ENCODE assay signal across 8 mouse cellular contexts in genomic region chr2:3475746-3476251, GRCm38 (mm10). TPM values are rescaled to one million over a fixed set of nuclear protein-coding genes. Genes with fewer than 3 reads are reported as not detected.
DNase-seq lines count a peak whose midpoint lies in the region; ATAC-seq and TF ChIP-seq lines count a peak whose summit lies in the region.

No protein-coding gene starts in this region.

- TF ChIP-seq POLR2A in spleen, adult 2 months (IDR thresholded peaks at IDR 0.05; ENCODE audit: low read depth, low read length): no peak

- no peak for ATAC-seq in limb, embryonic 13.5 days (ENCODE audit: low FRiP score, low read depth)
- no peak for ATAC-seq in stomach, embryonic 14.5 days (ENCODE audit: insufficient number of reproducible peaks, insufficient read depth, low FRiP score, low read depth)

- H3K4me2 ChIP-seq in limb, embryonic 13.5 days (replicated peaks): peak overlapping the region; percentile 77
- H3K4me2 ChIP-seq in stomach, embryonic 14.5 days (replicated peaks; ENCODE audit: low read depth, low read length): peak overlapping the region; percentile 64

- 45% methylated on average over 3 of the region's 3 CpGs for WGBS in spleen, adult 2 months
- WGBS in limb, embryonic 13.5 days: 35% methylated on average over 3 of the region's 3 CpGs
- WGBS in stomach, embryonic 14.5 days: 77% methylated on average over 3 of the region's 3 CpGs

- no peak overlapping the region for H3K9ac ChIP-seq in limb, embryonic 13.5 days
- no peak overlapping the region for H3K9ac ChIP-seq in stomach, embryonic 14.5 days (replicated peaks; ENCODE audit: low read depth, low read length)

- peak; percentile 22 for DNase-seq in adrenal gland, adult 2 months
- DNase-seq in adrenal gland, adult 8-10 months: no peak
- DNase-seq in spleen, adult 2 months (ENCODE audit: low read depth in 1 of 2, low spot score in 2 of 2): no peak
- no peak for DNase-seq in spleen, adult 12 weeks (ENCODE audit: low spot score)
- no peak for DNase-seq in layer of hippocampus, adult 9-10 months (ENCODE audit: low spot score)
- DNase-seq in adrenal gland, postnatal 10 days: no peak

- no peaks in the 10 kb centered on the region for H3K36me3 ChIP-seq in spleen, adult 2 months (ENCODE audit: control insufficient read depth, insufficient read depth, low read length)
- H3K36me3 ChIP-seq in limb, embryonic 13.5 days: no peaks in the 10 kb centered on the region
- no peaks in the 10 kb centered on the region for H3K36me3 ChIP-seq in stomach, embryonic 14.5 days (ENCODE audit: control insufficient read depth, insufficient read depth, low read length)

- H3K27ac ChIP-seq in spleen, adult 2 months (ENCODE audit: insufficient read depth, low read length): no peak overlapping the region
- no peak overlapping the region for H3K27ac ChIP-seq in limb, embryonic 13.5 days
- H3K27ac ChIP-seq in stomach, embryonic 14.5 days (ENCODE audit: low read length): no peak overlapping the region

- no peaks in the 10 kb centered on the region for H3K9me3 ChIP-seq in limb, embryonic 13.5 days
- no peaks in the 10 kb centered on the region for H3K9me3 ChIP-seq in stomach, embryonic 14.5 days (ENCODE audit: control insufficient read depth, low read depth, low read length)

- no peak for TF ChIP-seq CTCF in spleen, adult 2 months (IDR thresholded peaks at IDR 0.05; ENCODE audit: extremely low read depth, insufficient read depth, insufficient read length, insufficient replicate concordance)

- no peaks in the 10 kb centered on the region for H3K27me3 ChIP-seq in spleen, adult 2 months (ENCODE audit: control insufficient read depth, insufficient read depth, low read length)
- H3K27me3 ChIP-seq in limb, embryonic 13.5 days: no peaks in the 10 kb centered on the region
- H3K27me3 ChIP-seq in stomach, embryonic 14.5 days (ENCODE audit: control insufficient read depth, insufficient read depth, low read length): no peaks in the 10 kb centered on the region

- peak overlapping the region; percentile 32; the same call in 1 of the 2 replicates for H3K4me3 ChIP-seq in spleen, adult 2 months (ENCODE audit: extremely low read depth, insufficient read depth, insufficient read length)
- peak overlapping the region; percentile 94; the same call in 1 of the 2 replicates for H3K4me3 ChIP-seq in limb, embryonic 13.5 days
- H3K4me3 ChIP-seq in stomach, embryonic 14.5 days (ENCODE audit: low read depth, low read length): no peak overlapping the region

- no peaks in the 10 kb centered on the region; the same call in 1 of the 2 replicates for H3K4me1 ChIP-seq in spleen, adult 2 months (ENCODE audit: control insufficient read depth, insufficient read depth, insufficient read length)
- H3K4me1 ChIP-seq in limb, embryonic 13.5 days: peaks cover 17% of the 10 kb centered on the region
- H3K4me1 ChIP-seq in stomach, embryonic 14.5 days (ENCODE audit: control insufficient read depth, insufficient read depth, low read length): peaks cover 4% of the 10 kb centered on the region; the same call in 1 of the 2 replicates

RNA-seq across cellular contexts. Expression of gene Suv39h2, which starts 1.0 kb away (rescaled TPM):
- 1 to 10 TPM; 1.1 to 1.9 TPM for total RNA-seq in adrenal gland, adult 2 months (2021)
- 0.85 and 1.3 TPM in 2 replicates for polyA plus RNA-seq in adrenal gland, adult 2 months (2012; rRNA removed)
- 1 to 10 TPM; 1.4 to 2.0 (median 1.6) TPM for total RNA-seq in adrenal gland, adult 8-10 months (2022)
- 0.58 and 1.1 TPM in 2 replicates for polyA plus RNA-seq in spleen, adult 2 months (2012; rRNA removed)
- 20.8 and 22.3 TPM in 2 replicates for polyA plus RNA-seq in limb, embryonic 13.5 days (2015; fragmentation: Nextera tagmentation; extraction: Ambion mirVana)
- 16.8 and 17.9 TPM in 2 replicates for polyA plus RNA-seq in stomach, embryonic 14.5 days (2014; fragmentation: Nextera tagmentation; extraction: Ambion mirVana)
- 1 to 10 TPM; 1.8 to 2.4 TPM for total RNA-seq in adrenal gland, postnatal 10 days (2021)

RNA-seq across cellular contexts. Expression of gene Gm45902, which starts 36.8 kb away (rescaled TPM):
- 1 to 10 TPM; 1.8 to 2.3 TPM for total RNA-seq in adrenal gland, adult 2 months (2021)
- 1.5 and 2.2 TPM in 2 replicates for polyA plus RNA-seq in adrenal gland, adult 2 months (2012; rRNA removed)
- total RNA-seq in adrenal gland, adult 8-10 months (2022): 1 to 10 TPM; 2.4 to 4.3 (median 3.6) TPM
- 1.4 and 1.5 TPM in 2 replicates for polyA plus RNA-seq in spleen, adult 2 months (2012; rRNA removed)
- polyA plus RNA-seq in limb, embryonic 13.5 days (2015; fragmentation: Nextera tagmentation; extraction: Ambion mirVana): 5.4 and 5.6 TPM in 2 replicates
- 4.8 and 6.8 TPM in 2 replicates for polyA plus RNA-seq in stomach, embryonic 14.5 days (2014; fragmentation: Nextera tagmentation; extraction: Ambion mirVana)
- 1 to 10 TPM; 2.3 to 4.0 TPM for total RNA-seq in adrenal gland, postnatal 10 days (2021)

RNA-seq across cellular contexts. Expression of gene Hspa14, which starts 36.8 kb away (rescaled TPM):
- 10 to 100 TPM; 26.6 to 36.9 TPM for total RNA-seq in adrenal gland, adult 2 months (2021)
- 10.5 and 10.6 TPM in 2 replicates for polyA plus RNA-seq in adrenal gland, adult 2 months (2012; rRNA removed)
- 10 to 100 TPM; 35.4 to 53.3 (median 45.4) TPM for total RNA-seq in adrenal gland, adult 8-10 months (2022)
- 22.0 and 23.0 TPM in 2 replicates for polyA plus RNA-seq in spleen, adult 2 months (2012; rRNA removed)
- 106 and 109 TPM in 2 replicates for polyA plus RNA-seq in limb, embryonic 13.5 days (2015; fragmentation: Nextera tagmentation; extraction: Ambion mirVana)
- 103 TPM in 2 replicates for polyA plus RNA-seq in stomach, embryonic 14.5 days (2014; fragmentation: Nextera tagmentation; extraction: Ambion mirVana)
- total RNA-seq in adrenal gland, postnatal 10 days (2021): 10 to 100 TPM; 38.9 to 50.3 TPM

RNA-seq across cellular contexts. Expression of gene Cdnf, which starts 37.0 kb away (rescaled TPM):
- total RNA-seq in adrenal gland, adult 2 months (2021): 1 to 10 TPM; 4.4 TPM
- polyA plus RNA-seq in adrenal gland, adult 2 months (2012; rRNA removed): 0.57 TPM in 2 replicates
- total RNA-seq in adrenal gland, adult 8-10 months (2022): 1 to 10 TPM; 2.6 to 6.2 (median 4.0) TPM
- 0.22 and 0.35 TPM in 2 replicates for polyA plus RNA-seq in spleen, adult 2 months (2012; rRNA removed)
- 0.10 and 0.17 TPM in 2 replicates for polyA plus RNA-seq in limb, embryonic 13.5 days (2015; fragmentation: Nextera tagmentation; extraction: Ambion mirVana)
- polyA plus RNA-seq in stomach, embryonic 14.5 days (2014; fragmentation: Nextera tagmentation; extraction: Ambion mirVana): 0.10 and 0.62 TPM in 2 replicates
- 1 to 10 TPM; 2.3 to 3.3 TPM for total RNA-seq in adrenal gland, postnatal 10 days (2021)

RNA-seq across cellular contexts. Expression of gene Dclre1c, which starts 51.9 kb away (rescaled TPM):
- 1 to 10 TPM; 7.1 to 7.3 TPM for total RNA-seq in adrenal gland, adult 2 months (2021)
- 1.2 and 1.6 TPM in 2 replicates for polyA plus RNA-seq in adrenal gland, adult 2 months (2012; rRNA removed)
- 10 to 100 TPM in 3 of 4 experiments, 1 to 10 TPM in 1; 9.0 to 16.1 (median 11.0) TPM for total RNA-seq in adrenal gland, adult 8-10 months (2022)
- polyA plus RNA-seq in spleen, adult 2 months (2012; rRNA removed): 4.0 and 4.9 TPM in 2 replicates
- 7.7 TPM in 2 replicates for polyA plus RNA-seq in limb, embryonic 13.5 days (2015; fragmentation: Nextera tagmentation; extraction: Ambion mirVana)
- 6.4 and 9.6 TPM in 2 replicates for polyA plus RNA-seq in stomach, embryonic 14.5 days (2014; fragmentation: Nextera tagmentation; extraction: Ambion mirVana)
- total RNA-seq in adrenal gland, postnatal 10 days (2021): 1 to 10 TPM; 6.1 to 8.7 TPM
